Mouse (Mus musculus): ENCODE results near the gene Rap1b. TPM values are rescaled to one million over a fixed set of nuclear protein-coding genes. Genes with fewer than 3 reads are reported as not detected.

The Rap1b gene
- polyA plus RNA-seq, 2 experiments = 46.7 to 101 TPM

GRCm38 (mm10) chr10:117790011-117790410, 55.8 kb downstream of the Rap1b start:
- Histone ChIP-seq H3K4me1 (replicated peaks; ENCODE audit: control insufficient read depth in 2 of 2, insufficient read depth in 2 of 2, low read length in 1 of 2) (peaks cover 13 to 15% of the 10 kb centered on the region in 2 experiments), H3K36me3 (replicated peaks; ENCODE audit: control insufficient read depth, insufficient read depth, low read depth) (peaks cover 33% of the 10 kb centered on the region), H3K9me3 (ENCODE audit: control insufficient read depth, low read length) (no peaks in the 10 kb centered on the region), H3K9ac (replicated peaks) (no peak overlapping the region), H3K4me2 (ENCODE audit: low read depth) (no peak overlapping the region), H3K27me3 (ENCODE audit: control insufficient read depth, insufficient read depth, low read length) (no peaks in the 10 kb centered on the region), H3K27ac (no peak overlapping the region), H3K4me3 (ENCODE audit: insufficient read depth in 1 of 2, low read depth in 2 of 2, low read length in 2 of 2) (no peak overlapping the region)
- DNase-seq (ENCODE audit: low read depth in 3 of 3, low spot score in 3 of 3) (no peak), ATAC-seq (ENCODE audit: insufficient read depth) (no peak)
- 83% methylated on average over 1 of the region's 1 CpGs for WGBS (ENCODE audit: insufficient replicate concordance)
- TF ChIP-seq EP300 (IDR thresholded peaks at IDR 0.05; ENCODE audit: low read depth) = no peak
- no peak for TF ChIP-seq CTCF (IDR thresholded peaks at IDR 0.05; ENCODE audit: low read depth)

- no peak for TF ChIP-seq EP300 (IDR thresholded peaks at IDR 0.05; ENCODE audit: low read depth)
- TF ChIP-seq CTCF (IDR thresholded peaks at IDR 0.05; ENCODE audit: low read depth) = no peak
- ATAC-seq (ENCODE audit: insufficient read depth) (no peak), DNase-seq (ENCODE audit: low read depth in 3 of 3, low spot score in 3 of 3) (no peak)
- H3K4me1 ChIP-seq (replicated peaks; ENCODE audit: control insufficient read depth in 2 of 2, insufficient read depth in 2 of 2, low read length in 1 of 2) = no peaks in the 10 kb centered on the region
- H3K9me3 ChIP-seq (ENCODE audit: control insufficient read depth, low read length) = no peaks in the 10 kb centered on the region
- H3K27me3 ChIP-seq (ENCODE audit: control insufficient read depth, insufficient read depth, low read length) = no peaks in the 10 kb centered on the region
- H3K4me3 ChIP-seq (ENCODE audit: insufficient read depth in 1 of 2, low read depth in 2 of 2, low read length in 2 of 2) = no peak overlapping the region
- H3K36me3 ChIP-seq (replicated peaks; ENCODE audit: control insufficient read depth, insufficient read depth, low read depth) = peaks cover 63% of the 10 kb centered on the region
- WGBS (ENCODE audit: insufficient replicate concordance) = 66% methylated on average over 7 of the region's 7 CpGs
- no peak overlapping the region for H3K9ac ChIP-seq (replicated peaks)
- H3K4me2 ChIP-seq (ENCODE audit: low read depth) = no peak overlapping the region
- H3K27ac ChIP-seq = no peak overlapping the region
These were observed 61.2 kb downstream of the Rap1b start for GRCm38 (mm10) chr10:117784646-117785045.

- Histone ChIP-seq H3K36me3 (replicated peaks; ENCODE audit: control insufficient read depth, insufficient read depth, low read depth) (peaks cover 64% of the 10 kb centered on the region), H3K27me3 (ENCODE audit: control insufficient read depth, insufficient read depth, low read length) (no peaks in the 10 kb centered on the region), H3K27ac (no peak overlapping the region), H3K4me2 (ENCODE audit: low read depth) (no peak overlapping the region), H3K9me3 (ENCODE audit: control insufficient read depth, low read length) (no peaks in the 10 kb centered on the region), H3K4me1 (replicated peaks; ENCODE audit: control insufficient read depth in 2 of 2, insufficient read depth in 2 of 2, low read length in 1 of 2) (no peaks in the 10 kb centered on the region), H3K4me3 (ENCODE audit: insufficient read depth in 1 of 2, low read depth in 2 of 2, low read length in 2 of 2) (no peak overlapping the region), H3K9ac (replicated peaks) (no peak overlapping the region)
- ATAC-seq (ENCODE audit: insufficient read depth) = no peak
- WGBS (ENCODE audit: insufficient replicate concordance) = 78% methylated on average over 13 of the region's 13 CpGs
- DNase-seq (ENCODE audit: low read depth in 3 of 3, low spot score in 3 of 3) = no peak
- no peak for TF ChIP-seq EP300 (IDR thresholded peaks at IDR 0.05; ENCODE audit: low read depth)
- no peak for TF ChIP-seq CTCF (IDR thresholded peaks at IDR 0.05; ENCODE audit: low read depth)
These were observed 61.9 kb downstream of the Rap1b start for GRCm38 (mm10) chr10:117783786-117784420.

GRCm38 (mm10) chr10:117782491-117783260, 63.2 kb downstream of the Rap1b start:
- Histone ChIP-seq H3K9ac (replicated peaks) (no peak overlapping the region), H3K36me3 (replicated peaks; ENCODE audit: control insufficient read depth, insufficient read depth, low read depth) (peaks cover 71% of the 10 kb centered on the region), H3K9me3 (ENCODE audit: control insufficient read depth, low read length) (no peaks in the 10 kb centered on the region), H3K4me2 (ENCODE audit: low read depth) (no peak overlapping the region), H3K4me1 (replicated peaks; ENCODE audit: control insufficient read depth in 2 of 2, insufficient read depth in 2 of 2, low read length in 1 of 2) (no peaks in the 10 kb centered on the region), H3K4me3 (ENCODE audit: insufficient read depth in 1 of 2, low read depth in 2 of 2, low read length in 2 of 2) (no peak overlapping the region), H3K27me3 (ENCODE audit: control insufficient read depth, insufficient read depth, low read length) (no peaks in the 10 kb centered on the region), H3K27ac (no peak overlapping the region)
- TF ChIP-seq CTCF (IDR thresholded peaks at IDR 0.05; ENCODE audit: low read depth) (no peak), EP300 (IDR thresholded peaks at IDR 0.05; ENCODE audit: low read depth) (no peak)
- ATAC-seq (ENCODE audit: insufficient read depth) = no peak
- 85% methylated on average over 14 of the region's 14 CpGs for WGBS (ENCODE audit: insufficient replicate concordance)
- no peak for DNase-seq (ENCODE audit: low read depth in 3 of 3, low spot score in 3 of 3)

GRCm38 (mm10) chr10:117782056-117782455, 63.8 kb downstream of the Rap1b start:
- Histone ChIP-seq H3K4me1 (replicated peaks; ENCODE audit: control insufficient read depth in 2 of 2, insufficient read depth in 2 of 2, low read length in 1 of 2) (no peaks in the 10 kb centered on the region), H3K9me3 (ENCODE audit: control insufficient read depth, low read length) (no peaks in the 10 kb centered on the region), H3K27ac (no peak overlapping the region), H3K36me3 (replicated peaks; ENCODE audit: control insufficient read depth, insufficient read depth, low read depth) (peaks cover 68% of the 10 kb centered on the region), H3K4me2 (ENCODE audit: low read depth) (no peak overlapping the region), H3K9ac (replicated peaks) (no peak overlapping the region), H3K4me3 (ENCODE audit: insufficient read depth in 1 of 2, low read depth in 2 of 2, low read length in 2 of 2) (no peak overlapping the region), H3K27me3 (ENCODE audit: control insufficient read depth, insufficient read depth, low read length) (no peaks in the 10 kb centered on the region)
- TF ChIP-seq CTCF (IDR thresholded peaks at IDR 0.05; ENCODE audit: low read depth) = no peak
- no peak for TF ChIP-seq EP300 (IDR thresholded peaks at IDR 0.05; ENCODE audit: low read depth)
- no peak for ATAC-seq (ENCODE audit: insufficient read depth)
- DNase-seq (ENCODE audit: low read depth in 3 of 3, low spot score in 3 of 3) = no peak
- 73% methylated on average over 2 of the region's 2 CpGs for whole genome bisulfite sequencing (ENCODE audit: insufficient replicate concordance)

All from liver, embryonic 14.5 days (tissue).